Mouse (Mus musculus) cerebellum, postnatal 4 days (tissue): ENCODE data around the gene Fam19a1.
A peak's percentile ranks its signal among the peaks of the same experiment; 100 is the strongest.
"Not testable (repeated sequence)": the region's sequence is repeated elsewhere in the genome, so short reads cannot be mapped to it uniquely, and the experiment has no call there.

Source experiments
- DNase-seq, 2 experiments: peaks; one replicate each; pipeline ENCODE4 v3.0.0; 2022; ENCODE audit warnings: low spot score in 2 of 2, mixed read lengths in 1 of 2

Gene Fam19a1

DNA sequence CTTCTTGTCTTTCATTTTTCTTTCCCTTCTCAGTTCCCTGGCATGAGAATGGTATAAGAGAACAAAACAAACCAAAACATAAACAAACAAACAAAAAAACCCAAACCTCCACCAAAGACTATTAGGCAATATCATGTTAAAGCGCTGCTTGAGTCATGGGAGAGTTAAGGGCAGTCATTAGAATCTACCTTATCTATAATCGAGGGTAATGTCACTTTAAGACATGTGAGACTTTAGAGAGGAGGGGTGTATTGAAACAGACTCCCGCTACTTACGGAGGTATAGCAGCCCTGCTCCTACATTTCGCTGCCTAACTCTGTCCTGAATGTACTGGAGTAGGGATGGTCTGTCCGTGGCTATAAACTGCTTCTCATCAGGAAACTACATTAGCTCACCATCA lies at the start of gene Fam19a1:
Gene Fam19a1 (plus strand): TSS at position 301 of the 400 bp plus-strand sequence.
- DNase-seq, result no peak

DNA sequence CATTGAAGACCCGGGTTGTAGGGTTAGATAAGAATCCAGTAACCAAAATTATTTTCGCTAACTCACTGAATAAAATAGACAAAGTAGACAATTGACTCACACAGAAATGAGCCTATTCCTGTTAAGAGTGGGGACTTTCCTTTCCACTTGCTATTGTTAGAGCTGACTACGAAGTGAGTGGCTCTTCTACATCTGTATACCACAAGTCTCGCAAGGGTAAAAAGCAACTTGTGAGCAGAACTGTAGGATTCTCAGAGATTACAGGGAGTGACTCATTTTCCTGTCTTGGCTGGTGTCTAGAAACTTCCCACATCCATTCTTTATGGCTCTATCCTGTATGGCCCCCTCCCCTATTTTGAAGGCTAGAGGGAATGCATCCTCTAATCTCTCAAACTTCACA lies 41.9 kb upstream of the Fam19a1 start:
- DNase-seq, result no peak

DNA sequence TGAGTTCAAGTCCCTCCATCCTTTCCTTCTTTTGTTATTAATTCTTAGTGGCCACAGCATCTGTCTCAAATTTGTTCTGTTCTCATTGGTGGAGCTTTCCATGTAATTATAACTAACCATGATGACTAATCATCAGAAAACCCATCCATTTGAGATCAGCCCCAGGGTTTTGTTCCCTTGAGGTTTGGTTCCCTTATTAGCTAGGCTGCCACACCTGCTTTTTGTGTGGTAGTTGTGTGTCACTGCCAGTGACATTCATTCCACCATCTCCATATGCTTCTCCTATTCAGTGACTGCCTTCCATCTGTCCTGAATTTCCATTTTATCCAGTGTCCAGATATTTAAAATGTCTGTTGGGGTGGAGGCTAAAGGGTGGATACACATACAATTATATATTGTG lies 41.4 kb upstream of the Fam19a1 start:
- no peak for DNase-seq

DNA sequence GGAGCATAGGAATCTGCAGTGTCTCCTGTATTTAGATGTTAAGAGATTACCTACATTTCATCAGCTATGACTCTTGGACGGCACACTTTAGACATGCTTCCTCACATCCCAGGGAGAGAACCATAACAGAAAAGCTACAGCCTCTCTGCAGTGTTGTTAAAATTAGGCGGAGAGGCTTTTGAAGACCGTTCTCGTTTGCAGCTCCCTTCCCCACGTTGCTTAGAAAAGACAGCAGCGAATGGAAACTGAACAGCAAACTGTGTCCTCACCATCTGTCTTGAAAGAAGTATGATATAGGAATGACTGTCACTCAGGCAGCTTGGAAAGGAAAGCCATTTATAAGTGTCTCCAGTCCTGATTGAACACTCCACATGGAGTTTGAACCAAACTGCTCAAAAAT lies 23.0 kb upstream of the Fam19a1 start:
- no peak for DNase-seq

DNA sequence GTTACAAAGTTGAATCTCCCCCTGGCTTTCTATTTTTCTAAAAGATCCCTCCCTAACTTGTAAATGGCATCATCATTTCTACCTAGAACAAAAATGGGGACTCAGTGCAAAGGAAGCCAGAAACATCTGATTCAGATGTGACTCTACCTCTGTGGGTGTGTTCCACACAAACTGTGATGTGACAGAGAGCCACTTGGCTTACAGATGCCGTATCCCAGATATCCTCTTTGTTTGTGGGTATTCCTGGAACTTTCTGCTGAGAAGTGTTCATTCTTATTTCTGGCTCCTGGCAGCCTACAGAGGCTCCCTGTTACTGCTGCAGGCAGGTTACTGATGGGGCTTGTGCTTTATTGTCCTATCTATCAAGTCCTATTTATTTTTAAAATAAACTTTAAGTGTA lies 19.2 kb upstream of the Fam19a1 start:
- no peak for DNase-seq

DNA sequence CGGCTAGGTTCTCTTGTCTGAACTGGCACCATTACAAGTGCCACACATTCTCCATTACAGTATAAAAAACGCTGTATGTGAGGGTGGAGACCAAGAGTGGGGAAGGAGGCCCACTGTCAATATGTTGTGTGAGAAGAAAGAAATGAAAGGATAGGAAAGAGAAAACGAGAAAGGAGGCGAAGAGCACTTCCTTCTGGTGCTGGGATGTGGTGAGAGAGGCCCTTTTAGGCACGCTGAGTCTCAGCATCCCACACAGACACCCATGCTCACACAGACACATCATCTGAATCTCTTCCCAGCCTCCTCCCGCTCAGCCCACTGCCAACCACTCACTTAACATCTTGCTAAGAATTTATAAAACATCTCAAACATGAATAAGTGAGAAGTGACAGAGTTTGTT lies 14.7 kb upstream of the Fam19a1 start:
- no peak for DNase-seq

DNA sequence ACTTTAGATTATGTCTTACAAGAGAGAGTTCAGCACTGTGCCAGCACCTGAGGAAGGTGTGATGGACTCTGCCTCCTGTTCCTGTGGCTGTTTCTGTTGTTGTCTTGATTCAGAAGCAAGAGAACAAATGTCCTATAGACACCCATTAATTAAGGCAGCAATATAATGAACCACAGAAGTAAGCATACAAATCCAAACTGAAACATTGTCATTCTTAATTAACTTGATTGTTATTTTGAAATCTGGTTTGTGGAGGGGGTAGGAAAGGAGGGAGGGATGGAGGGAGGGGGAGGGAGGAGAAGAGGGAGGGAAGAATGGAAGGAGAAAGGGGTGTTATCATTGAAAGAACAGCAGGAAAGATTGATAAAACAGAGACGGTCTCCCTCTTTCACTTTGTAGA lies 1.3 kb upstream of the Fam19a1 start:
- DNase-seq, result no peak

DNA sequence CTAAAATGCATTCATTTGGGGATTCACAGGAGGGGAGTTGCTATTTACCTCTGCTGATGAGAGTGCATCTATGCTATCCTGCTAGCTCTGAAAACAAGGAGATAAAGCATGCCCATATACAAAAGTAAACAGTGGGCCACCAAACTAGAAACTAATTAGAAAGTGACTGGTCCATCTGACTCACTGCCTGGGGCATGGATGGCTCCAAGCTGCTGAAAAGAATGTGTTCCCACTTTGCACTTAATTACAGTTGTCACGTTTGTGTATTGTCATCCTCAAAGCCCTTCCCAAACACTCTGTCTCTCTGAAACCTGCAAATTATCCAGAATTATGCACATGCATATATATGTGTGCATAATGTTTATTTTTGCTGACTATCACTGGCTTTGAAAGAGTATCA lies 1.2 kb downstream of the Fam19a1 start:
- DNase-seq, result no peak

DNA sequence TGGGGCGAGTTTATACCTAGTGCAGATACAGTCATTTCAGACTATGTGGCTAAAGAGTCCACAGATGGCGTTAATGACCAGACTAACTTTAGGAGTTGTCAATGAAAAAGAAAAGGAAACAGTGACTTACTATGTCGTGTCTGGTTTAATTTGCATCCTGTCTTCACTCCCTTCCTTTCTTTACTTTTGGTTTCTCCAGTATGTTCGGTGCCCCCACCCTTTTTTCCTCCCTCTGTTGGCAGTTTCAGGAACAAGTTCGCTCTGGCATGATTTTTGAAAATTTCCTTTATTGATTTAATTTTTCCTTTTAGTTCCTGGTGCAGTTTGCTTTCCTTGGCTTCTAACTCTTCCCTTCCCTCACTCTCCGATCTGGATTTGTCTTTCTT lies 3.2 kb downstream of the Fam19a1 start:
- DNase-seq, result no peak

DNA sequence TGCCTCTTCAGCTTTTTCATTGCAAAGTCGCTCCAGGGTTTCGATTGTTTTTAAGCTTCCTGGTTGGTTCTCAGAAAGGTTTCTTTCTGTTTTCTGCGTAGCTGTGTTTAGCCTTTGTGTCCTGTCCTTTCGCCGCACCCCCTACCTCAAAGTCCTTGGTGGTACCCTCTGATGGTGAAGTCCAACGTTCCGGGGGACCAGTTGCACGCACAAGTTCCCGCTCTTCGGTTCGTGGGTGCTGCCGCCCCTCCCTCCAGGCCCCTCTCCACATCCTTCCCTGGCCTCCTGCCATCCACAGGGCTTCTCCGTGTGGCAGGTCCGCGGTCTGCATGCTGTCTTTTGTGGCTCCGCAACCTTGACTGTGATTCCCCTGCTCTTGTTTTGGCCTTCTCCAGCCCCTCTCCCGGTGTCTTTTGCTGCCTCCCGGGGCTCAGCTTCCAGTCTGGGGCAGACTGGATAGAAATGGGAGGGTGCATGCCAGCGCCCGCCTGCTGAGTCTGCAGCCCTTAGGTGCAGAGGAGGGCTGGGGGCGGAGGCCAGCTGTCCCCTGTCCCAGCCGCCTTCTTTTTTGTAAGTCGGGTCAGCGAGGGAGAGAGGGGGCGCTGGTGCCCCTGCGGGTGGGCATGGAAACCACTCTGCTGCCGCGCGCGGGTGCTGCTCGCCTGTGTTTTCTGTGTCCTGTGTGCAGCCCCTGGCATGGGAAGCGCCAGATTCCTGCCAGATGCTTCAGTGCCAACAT lies 3.7 kb downstream of the Fam19a1 start:
- DNase-seq, result peak; percentile 37 to 58

DNA sequence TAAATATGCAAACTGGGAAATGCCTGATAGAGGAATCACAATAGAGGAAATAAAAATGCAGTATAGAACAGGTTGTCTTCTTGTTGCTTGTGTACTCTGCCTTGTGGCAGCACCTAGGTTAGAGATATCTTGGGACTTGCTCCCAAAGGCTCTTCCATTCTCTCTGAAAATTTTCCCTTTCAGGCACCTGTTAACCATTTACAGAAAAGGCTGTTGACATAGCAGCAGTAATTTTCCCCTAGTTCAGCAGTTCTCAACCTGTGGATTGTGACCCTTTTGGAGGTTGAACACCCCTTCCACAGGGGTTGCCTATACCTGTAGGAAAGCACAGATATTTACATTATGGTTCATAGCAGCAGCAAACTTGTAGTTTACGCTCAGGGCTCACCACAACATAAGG lies 30.4 kb downstream of the Fam19a1 start:
- DNase-seq, result no peak

DNA sequence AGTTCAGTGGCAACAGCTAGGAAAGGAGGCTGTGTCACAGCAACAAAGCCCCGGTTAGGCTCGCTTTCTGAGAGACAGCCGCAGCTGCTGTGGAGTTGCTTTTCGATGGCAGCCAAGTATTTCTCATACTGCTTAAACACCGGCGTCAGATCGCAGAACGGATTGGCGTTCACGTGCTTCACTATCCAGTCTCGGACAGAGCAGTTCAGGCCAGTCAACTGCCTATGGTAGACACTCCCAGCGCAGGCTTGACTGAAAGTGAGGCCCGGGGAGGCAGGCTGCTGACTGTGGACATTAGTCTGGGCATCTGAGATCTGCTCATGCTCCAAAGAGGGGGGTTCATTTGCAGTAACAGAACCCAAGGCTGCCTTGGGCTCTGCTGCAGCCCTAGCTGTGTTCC lies 52.4 kb downstream of the Fam19a1 start:
- DNase-seq, result peak; percentile 6 to 21

DNA sequence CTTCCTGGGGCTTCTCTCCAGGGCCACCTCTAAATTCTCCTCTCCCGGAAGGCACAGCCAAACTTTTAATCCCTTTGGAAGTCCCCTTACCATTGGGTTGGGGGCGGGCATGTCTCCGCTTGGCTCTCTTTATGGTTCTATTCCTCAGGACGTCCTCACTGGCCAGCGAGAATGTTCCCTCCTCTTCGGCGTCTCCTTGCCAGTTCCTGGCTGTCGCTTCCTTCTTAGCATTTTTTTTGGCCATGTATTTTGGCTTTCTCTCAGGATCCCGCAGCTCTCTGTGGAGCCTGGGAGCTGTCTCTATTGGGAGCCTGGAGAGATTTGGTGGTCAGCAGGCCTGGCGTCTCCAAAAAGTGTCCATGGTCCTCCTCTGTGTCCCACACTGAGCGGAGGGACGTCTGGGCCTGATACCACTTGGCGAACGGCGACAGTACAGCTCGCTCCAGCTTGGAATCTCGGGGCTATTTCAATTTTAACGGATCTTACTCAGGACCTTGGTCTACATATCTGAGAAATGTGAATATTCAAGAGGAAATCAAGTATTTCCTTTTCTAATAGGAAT lies 52.9 kb downstream of the Fam19a1 start, which contains the start of gene 1700123L14Rik:
Gene 1700123L14Rik (minus strand): TSS at position 426 of the 562 bp plus-strand sequence.
- DNase-seq, result peak in 1 of 2 experiments; percentile 3

DNA sequence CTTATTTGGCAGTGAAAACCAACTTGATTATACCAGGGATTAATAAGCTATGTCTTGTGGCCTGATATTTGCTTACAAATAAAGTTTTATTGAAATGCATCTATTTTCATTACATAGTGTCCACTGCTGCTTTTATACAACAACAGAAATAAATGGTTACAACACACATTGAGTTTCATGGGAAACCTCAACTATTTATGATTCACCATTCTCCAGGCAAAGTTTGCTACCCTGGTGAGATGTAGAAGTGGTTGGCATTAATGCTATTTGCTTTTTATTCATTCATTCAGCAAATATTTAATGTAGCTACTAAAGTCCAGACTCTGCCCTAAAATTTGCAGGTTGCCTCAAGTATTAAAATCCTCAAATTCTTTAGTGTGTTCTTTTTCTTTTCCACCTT lies 54.1 kb downstream of the Fam19a1 start:
- DNase-seq, result no peak

DNA sequence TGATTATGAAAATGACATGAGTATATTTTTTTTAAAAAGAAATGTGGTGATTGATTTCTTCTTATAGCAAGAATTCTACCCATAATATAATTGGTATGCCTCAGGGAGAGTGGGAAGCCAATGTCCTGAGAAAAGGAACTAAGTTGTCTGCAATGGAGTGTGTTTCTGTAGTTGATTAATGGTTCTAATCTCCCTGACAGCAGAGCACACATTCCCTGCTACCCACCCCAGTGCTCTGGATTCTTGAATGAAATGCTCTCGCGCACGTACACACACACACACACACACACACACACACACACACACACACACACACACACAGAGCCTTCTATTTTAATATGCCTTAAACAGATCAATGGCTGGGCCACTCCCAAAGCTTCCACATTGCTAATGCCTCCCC lies 60.7 kb downstream of the Fam19a1 start:
- no peak for DNase-seq

DNA sequence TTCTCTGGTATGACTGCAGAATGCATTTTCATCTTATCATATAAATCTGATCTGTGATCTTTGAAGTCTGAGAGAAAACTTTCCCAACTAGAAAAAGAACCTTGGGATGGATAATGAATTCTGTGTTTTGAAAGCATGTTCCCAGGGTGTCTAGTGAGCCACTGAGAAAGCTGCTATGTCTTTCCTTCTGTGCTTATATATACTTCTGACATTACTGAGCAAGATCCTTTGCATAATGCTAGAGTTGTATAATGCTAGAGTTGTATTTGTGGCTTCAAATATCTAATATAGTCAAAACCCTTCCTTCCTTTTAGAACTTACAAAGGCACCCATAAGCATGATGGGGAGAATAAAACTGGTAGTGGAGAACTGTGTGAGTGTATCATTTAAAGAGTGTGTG lies 65.6 kb downstream of the Fam19a1 start:
- DNase-seq, result no peak

DNA sequence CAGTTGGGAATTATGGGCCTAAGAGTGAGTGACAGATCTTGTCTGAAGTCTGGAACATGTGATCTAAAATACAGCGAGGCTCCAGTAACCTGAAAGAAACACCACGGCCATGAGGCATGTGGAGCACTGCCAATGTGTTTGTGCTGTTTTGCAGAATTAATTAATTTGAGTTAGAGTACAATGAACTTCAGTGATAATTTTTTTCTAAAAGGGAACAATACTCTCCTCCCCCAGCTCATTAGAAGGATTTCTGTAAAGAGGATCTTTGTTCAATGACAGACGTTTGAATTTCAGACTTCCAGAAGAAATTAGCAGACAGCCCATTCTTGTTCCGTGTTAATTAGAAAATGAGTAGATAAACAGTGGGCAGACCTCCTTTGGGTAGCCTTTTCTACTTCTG lies 70.4 kb downstream of the Fam19a1 start:
- DNase-seq, result no peak

DNA sequence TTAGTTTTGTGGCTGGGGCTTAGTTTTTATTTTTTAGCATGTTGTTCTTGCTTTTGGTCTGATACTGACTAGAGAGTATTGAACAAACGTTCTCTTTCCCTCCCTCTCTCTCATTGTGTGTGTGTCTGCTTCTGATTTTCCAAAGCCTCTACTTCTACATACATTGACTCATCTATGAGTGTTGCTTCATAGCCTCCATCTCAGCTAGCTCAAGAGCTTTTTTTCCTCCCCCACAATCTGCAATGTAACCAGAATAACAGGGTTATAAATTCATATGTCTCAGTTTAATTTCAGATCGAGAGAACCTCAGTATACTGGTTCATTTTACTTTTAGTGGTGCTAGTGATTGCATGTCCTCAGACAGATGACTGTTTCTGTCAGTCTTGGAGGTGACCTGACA lies 73.6 kb downstream of the Fam19a1 start:
- DNase-seq, result no peak

DNA sequence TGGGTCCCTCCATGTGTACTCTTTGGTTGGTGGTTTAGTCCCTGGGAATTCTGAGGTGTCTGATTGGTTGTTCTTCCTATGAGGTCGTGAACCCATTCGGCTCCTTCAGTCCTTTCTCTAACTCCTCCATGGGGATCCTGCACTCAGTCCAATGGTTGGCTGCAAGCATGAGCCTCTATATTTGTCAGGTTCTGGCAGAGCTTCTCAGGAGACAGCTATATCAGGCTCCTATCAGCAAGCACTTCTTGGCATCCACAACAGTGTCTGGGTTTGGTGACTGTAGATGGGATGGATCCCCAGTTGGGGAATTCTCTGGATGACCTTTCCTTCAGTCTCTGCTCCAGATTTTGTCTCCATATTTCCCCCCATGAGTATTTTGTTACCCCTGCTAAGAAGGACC lies 86.0 kb downstream of the Fam19a1 start:
- DNase-seq, result not testable (repeated sequence)

DNA sequence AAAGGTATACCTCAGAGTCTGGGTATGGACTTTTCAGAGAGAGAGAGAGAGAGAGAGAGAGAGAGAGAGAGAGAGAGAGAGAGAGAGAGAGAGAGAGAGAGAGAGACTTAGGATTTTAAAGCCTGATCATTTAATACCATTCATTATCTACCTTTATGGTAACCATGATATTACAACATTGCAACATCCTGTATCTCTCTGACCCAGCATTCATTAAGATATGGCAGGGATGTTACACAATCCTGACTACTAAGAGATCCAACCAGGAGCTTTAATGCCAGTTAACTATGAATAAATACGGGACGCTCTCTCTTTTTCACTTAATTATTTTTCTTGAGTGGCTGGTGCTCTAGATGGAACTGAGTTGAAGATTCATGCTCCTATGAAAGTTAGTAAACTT lies 92.4 kb downstream of the Fam19a1 start:
- no peak for DNase-seq

DNA sequence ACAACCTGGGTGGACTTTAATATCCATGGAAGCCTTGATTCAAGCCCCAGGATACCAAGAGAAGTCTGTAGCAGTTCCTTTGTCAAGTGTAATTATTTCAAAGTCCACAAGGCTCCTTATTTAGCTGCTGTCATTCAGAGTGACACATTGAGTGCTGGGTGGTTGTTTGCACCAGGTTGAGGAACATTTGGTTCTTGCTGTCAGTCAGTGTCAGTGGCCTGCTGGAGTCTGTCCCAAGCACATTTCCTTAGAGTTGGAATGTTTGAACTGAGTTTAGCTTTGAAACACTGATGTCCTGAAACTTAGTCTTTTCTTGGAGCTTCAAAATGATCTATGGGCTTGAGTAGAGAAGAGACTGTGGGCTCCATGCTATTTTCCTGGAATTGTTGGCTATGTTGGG lies 121.9 kb downstream of the Fam19a1 start:
- DNase-seq, result no peak

DNA sequence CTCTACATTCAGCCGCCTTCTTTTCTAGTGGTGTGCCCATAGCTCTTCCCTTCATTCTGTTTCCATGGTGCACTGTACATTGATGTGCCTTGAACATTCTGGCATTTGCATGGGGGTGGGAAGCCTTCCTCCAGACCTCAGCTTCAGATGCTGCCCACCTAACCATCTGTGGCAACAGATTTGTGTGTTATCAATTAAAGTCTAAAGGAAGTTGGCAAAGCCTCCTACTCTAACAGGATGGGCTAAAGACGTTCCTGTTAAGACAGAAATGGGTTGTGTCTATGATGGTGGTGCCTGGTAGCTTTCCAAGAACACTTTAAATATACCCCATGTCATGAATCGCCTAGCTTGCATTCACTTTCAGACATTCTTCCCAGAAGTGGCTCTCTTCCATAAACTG lies 131.4 kb downstream of the Fam19a1 start:
- no peak for DNase-seq

DNA sequence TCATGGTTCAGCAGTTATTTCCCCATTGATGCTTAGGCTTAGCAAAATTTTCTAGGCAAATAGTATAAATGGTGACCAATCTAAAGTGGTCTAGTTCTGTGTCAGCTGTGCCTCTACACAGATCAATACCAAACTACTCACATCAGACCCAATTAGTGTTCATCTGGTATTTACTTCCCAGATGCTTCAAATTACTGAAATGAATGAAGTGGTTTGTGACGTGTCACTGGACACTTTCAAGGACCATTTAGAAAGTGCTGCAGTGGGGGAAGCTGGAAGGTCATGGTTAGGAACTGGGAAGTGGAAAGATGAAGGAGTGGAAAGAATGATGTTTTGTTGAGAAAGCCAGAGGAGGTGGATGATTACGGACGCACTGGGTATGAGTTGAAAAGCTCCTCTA lies 139.0 kb downstream of the Fam19a1 start:
- no peak for DNase-seq

DNA sequence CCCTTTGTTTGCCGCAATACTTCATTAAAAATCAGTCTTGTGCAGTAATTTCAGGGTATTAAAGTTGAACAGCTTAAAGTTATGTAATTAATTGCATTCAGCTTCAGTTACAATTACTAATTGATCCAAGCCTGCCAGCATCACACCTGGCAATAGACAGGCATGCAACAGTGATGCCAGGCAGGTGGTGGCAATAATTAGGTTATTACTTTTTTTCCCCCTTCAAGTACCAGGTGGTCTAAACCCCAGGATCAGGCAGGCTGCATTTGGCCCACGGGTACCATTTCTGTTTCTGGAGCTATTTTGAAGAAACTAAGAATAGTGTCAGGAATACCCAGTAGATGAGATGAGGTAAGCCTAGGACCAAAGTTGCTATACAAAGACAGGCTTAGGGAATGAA lies 141.9 kb downstream of the Fam19a1 start:
- no peak for DNase-seq
